ENCODE assay signal across 20 mouse cellular contexts in genomic region chr4:53144021-53144420, GRCm38 (mm10). TPM values are rescaled to one million over a fixed set of nuclear protein-coding genes. Genes with fewer than 3 reads are reported as not detected.
DNase-seq lines count a peak whose midpoint lies in the region; ATAC-seq and TF ChIP-seq lines count a peak whose summit lies in the region.
"Had no signal": no experiment of that assay in that cellular context is flagged by ENCODE, and none has a peak within 500 bp of the region (broad histone marks: within the 10 kb centered on the region; RNA-seq: fewer than 3 reads in every experiment).

No protein-coding gene starts in this region.

- H3K4me2 ChIP-seq in heart, embryonic 16.5 days (ENCODE audit: low read depth, low read length): peak overlapping the region; percentile 6; the same call in 1 of the 2 replicates
- H3K4me2 ChIP-seq in liver, embryonic 12.5 days: peak overlapping the region; percentile 4; the same call in 1 of the 2 replicates
- H3K4me2 ChIP-seq in liver, postnatal 0 days (ENCODE audit: low read depth, low read length): peak overlapping the region; percentile 70
- H3K4me2 ChIP-seq: embryonic facial prominence, embryonic 12.5 days; forebrain, embryonic 15.5 days; hindbrain, embryonic 12.5 days; lung, embryonic 14.5 days; midbrain, embryonic 15.5 days had no signal

- ATAC-seq in heart, embryonic 16.5 days (replicated peaks; ENCODE audit: extremely low read depth, insufficient read depth, low FRiP score): no peak
- ATAC-seq in liver, embryonic 12.5 days: peak; percentile 73
- peak; percentile 71 for ATAC-seq in liver, postnatal 0 days
- ATAC-seq: forebrain, embryonic 15.5 days; midbrain, embryonic 15.5 days had no signal

- H3K36me3 ChIP-seq in heart, embryonic 16.5 days (ENCODE audit: control insufficient read depth, insufficient read depth): no peaks in the 10 kb centered on the region
- H3K36me3 ChIP-seq in heart, adult 2 months (ENCODE audit: control insufficient read depth, insufficient read depth, low read length): peaks cover 12% of the 10 kb centered on the region
- H3K36me3 ChIP-seq in liver, embryonic 12.5 days: no peaks in the 10 kb centered on the region
- no peaks in the 10 kb centered on the region; the same call in 1 of the 2 replicates for H3K36me3 ChIP-seq in liver, postnatal 0 days (replicated peaks; ENCODE audit: insufficient read depth, low read length)
- H3K36me3 ChIP-seq: embryonic facial prominence, embryonic 12.5 days; forebrain, embryonic 15.5 days; hindbrain, embryonic 12.5 days; midbrain, embryonic 15.5 days had no signal

- TF ChIP-seq EP300 in heart, adult 2 months (IDR thresholded peaks at IDR 0.05; ENCODE audit: insufficient read depth, low read depth, low read length): no peak
- TF ChIP-seq EP300 in liver, postnatal 0 days (IDR thresholded peaks at IDR 0.05; ENCODE audit: low read depth): no peak

- peaks cover 3% of the 10 kb centered on the region for H3K79me2 ChIP-seq in heart, adult 2 months (replicated peaks; ENCODE audit: control insufficient read depth, insufficient read depth, low read length)

- intact Hi-C loops in heart, adult 2 months (cut with DNase I): no loop called here

- peak; percentile 66 for DNase-seq in heart, adult 11 months
- DNase-seq in heart, adult 8-10 months (ENCODE audit: low spot score): no peak
- no peak for DNase-seq in heart, adult 2 months
- DNase-seq in liver, postnatal 0 days: peak; percentile 57
- no peak for DNase-seq in layer of hippocampus, adult 8-10 months (ENCODE audit: low spot score in 2 of 2)
- DNase-seq: gastrocnemius, postnatal 36 days; kidney, adult 8-10 months; kidney, postnatal 36 days; layer of hippocampus, adult 9-11 months; lung, embryonic 14.5 days; lung, postnatal 36 days; thymus, postnatal 36 days had no signal

- H3K4me1 ChIP-seq in heart, embryonic 16.5 days (ENCODE audit: control insufficient read depth, insufficient read depth, low read length): peaks cover 12% of the 10 kb centered on the region
- H3K4me1 ChIP-seq in heart, adult 2 months (ENCODE audit: control insufficient read depth, insufficient read depth, low read length): peaks cover 14% of the 10 kb centered on the region
- peaks cover 30% of the 10 kb centered on the region for H3K4me1 ChIP-seq in liver, embryonic 12.5 days
- H3K4me1 ChIP-seq in liver, postnatal 0 days (ENCODE audit: insufficient read depth): peaks cover 39% of the 10 kb centered on the region

- no peak for TF ChIP-seq CTCF in heart, adult 2 months (IDR thresholded peaks at IDR 0.05)
- TF ChIP-seq CTCF in liver, postnatal 0 days (IDR thresholded peaks at IDR 0.05; ENCODE audit: low read depth): no peak

- H3K9ac ChIP-seq in heart, embryonic 16.5 days (ENCODE audit: low read length): no peak overlapping the region
- no peak overlapping the region for H3K9ac ChIP-seq in heart, adult 2 months (ENCODE audit: low read depth, low read length)
- 0 out of 2 replicates have a peak overlapping the region, but pooled peaks have one; percentile 27 for H3K9ac ChIP-seq in liver, embryonic 12.5 days
- peak overlapping the region; percentile 66 for H3K9ac ChIP-seq in liver, postnatal 0 days (replicated peaks)
- H3K9ac ChIP-seq: embryonic facial prominence, embryonic 12.5 days; forebrain, embryonic 15.5 days; hindbrain, embryonic 12.5 days; lung, embryonic 14.5 days; midbrain, embryonic 15.5 days had no signal

- WGBS in heart, embryonic 16.5 days: 34% methylated on average over 8 of the region's 8 CpGs
- 58% methylated on average over 8 of the region's 8 CpGs for WGBS in heart, adult 2 months
- WGBS in liver, embryonic 12.5 days (ENCODE audit: insufficient replicate concordance): 54% methylated on average over 8 of the region's 8 CpGs
- 51% methylated on average over 8 of the region's 8 CpGs for WGBS in liver, postnatal 0 days (ENCODE audit: insufficient replicate concordance)

- TF ChIP-seq POLR2A in heart, adult 2 months (IDR thresholded peaks at IDR 0.05; ENCODE audit: insufficient read depth, low read depth, low read length): no peak

- no peak overlapping the region for H3K4me3 ChIP-seq in heart, embryonic 16.5 days (ENCODE audit: low read length)
- H3K4me3 ChIP-seq in heart, adult 2 months: no peak overlapping the region
- peak overlapping the region; percentile 41 for H3K4me3 ChIP-seq in liver, embryonic 12.5 days
- H3K4me3 ChIP-seq in liver, postnatal 0 days (ENCODE audit: low read depth, low read length): peak overlapping the region; percentile 45
- H3K4me3 ChIP-seq: embryonic facial prominence, embryonic 12.5 days; forebrain, embryonic 15.5 days; hindbrain, embryonic 12.5 days; left cerebral cortex, adult 2 months; midbrain, embryonic 15.5 days; myocyte had no signal

- no peaks in the 10 kb centered on the region for H3K27me3 ChIP-seq in heart, embryonic 16.5 days (ENCODE audit: control insufficient read depth, insufficient read depth, low read length)
- no peaks in the 10 kb centered on the region for H3K27me3 ChIP-seq in heart, adult 2 months (ENCODE audit: control insufficient read depth, insufficient read depth, low read length)
- no peaks in the 10 kb centered on the region for H3K27me3 ChIP-seq in liver, embryonic 12.5 days (replicated peaks)
- no peaks in the 10 kb centered on the region for H3K27me3 ChIP-seq in liver, postnatal 0 days (ENCODE audit: insufficient read depth, low read length)
- H3K27me3 ChIP-seq: embryonic facial prominence, embryonic 12.5 days; forebrain, embryonic 15.5 days; hindbrain, embryonic 12.5 days; midbrain, embryonic 15.5 days had no signal

- no peak overlapping the region for H3K27ac ChIP-seq in heart, embryonic 16.5 days (ENCODE audit: low read length)
- H3K27ac ChIP-seq in heart, adult 2 months: no peak overlapping the region
- H3K27ac ChIP-seq in liver, embryonic 12.5 days: peak overlapping the region; percentile 45; the same call in 1 of the 2 replicates
- H3K27ac ChIP-seq in liver, postnatal 0 days (ENCODE audit: low read depth): peak overlapping the region; percentile 86
- H3K27ac ChIP-seq: embryonic facial prominence, embryonic 12.5 days; forebrain, embryonic 15.5 days; hindbrain, embryonic 12.5 days; left cerebral cortex, adult 2 months; midbrain, embryonic 15.5 days had no signal

- H3K9me3 ChIP-seq in heart, embryonic 16.5 days (replicated peaks; ENCODE audit: control insufficient read depth, low read length): no peaks in the 10 kb centered on the region
- no peaks in the 10 kb centered on the region for H3K9me3 ChIP-seq in liver, embryonic 12.5 days (replicated peaks)
- no peaks in the 10 kb centered on the region for H3K9me3 ChIP-seq in liver, postnatal 0 days (ENCODE audit: low read length)
- H3K9me3 ChIP-seq: embryonic facial prominence, embryonic 12.5 days; forebrain, embryonic 15.5 days; hindbrain, embryonic 12.5 days; midbrain, embryonic 15.5 days had no signal

RNA-seq across cellular contexts. Expression of gene Abca1, which starts 15.7 kb away (rescaled TPM):
- total RNA-seq in heart, adult 8-10 months (2022): 10 to 100 TPM; 13.6 to 22.8 (median 16.8) TPM
- 4.1 and 4.5 TPM in 2 replicates for polyA plus RNA-seq in heart, embryonic 16.5 days (2015; fragmentation: Nextera tagmentation; extraction: Ambion mirVana)
- 10 to 100 TPM; 13.1 to 23.5 TPM for total RNA-seq in heart, adult 2 months (2021)
- 4.2 and 8.4 TPM in 2 replicates for polyA plus RNA-seq in heart, adult 2 months (2012; rRNA removed)
- 9.8 and 10.1 TPM in 2 replicates for polyA plus RNA-seq in liver, embryonic 12.5 days (2016; fragmentation: Nextera tagmentation; extraction: Ambion mirVana)
- polyA plus RNA-seq in liver, postnatal 0 days (2015; fragmentation: Nextera tagmentation; extraction: Ambion mirVana): 9.9 and 11.0 TPM in 2 replicates
- total RNA-seq in layer of hippocampus, adult 8-10 months (2022): 10 to 100 TPM; 23.5 to 37.9 (median 28.2) TPM

Comparison
In these comparisons a context has a peak if more than half of its experiments do, and no peak if none do; other contexts are left out.
1. DNase-seq: peak in heart, adult 11 months (single experiment) and liver, postnatal 0 days (single experiment); none in heart, adult 8-10 months (single experiment), heart, adult 2 months (0 of 2) and layer of hippocampus, adult 8-10 months (0 of 2).
2. H3K27ac ChIP-seq: peak in liver, embryonic 12.5 days (single experiment) and liver, postnatal 0 days (single experiment); none in heart, embryonic 16.5 days (single experiment) and heart, adult 2 months (single experiment).
3. H3K4me2 ChIP-seq: peak in every context shown above with its lines; median percentile 70 in liver, postnatal 0 days; 6 in heart, embryonic 16.5 days; 4 in liver, embryonic 12.5 days.
4. H3K4me3 ChIP-seq: peak in liver, embryonic 12.5 days (single experiment) and liver, postnatal 0 days (single experiment); none in heart, embryonic 16.5 days (single experiment) and heart, adult 2 months (single experiment).
5. H3K9ac ChIP-seq: peak in liver, embryonic 12.5 days (single experiment) and liver, postnatal 0 days (single experiment); none in heart, embryonic 16.5 days (single experiment) and heart, adult 2 months (single experiment).